Mouse (Mus musculus) erythroblast, adult 5-6 weeks (primary cell): ENCODE results near the gene Prtg. TPM values are rescaled to one million over a fixed set of nuclear protein-coding genes. Genes with fewer than 3 reads are reported as not detected.

Experiments used
- ATAC-seq: replicated peaks from 2 replicates; pipeline ENCODE4 v1.8.0; 2016; ENCODE audit warnings: moderate number of reproducible peaks, mild to moderate bottlenecking, moderate TSS enrichment, inconsistent platforms; ENCODE audit not compliant: poor library complexity, low FRiP score, severe bottlenecking
- total RNA-seq, 2 experiments: library from RNA; stranded (forward) in 1 of 2; stranded (reverse) in 1 of 2; fragments of 150-400 nt in 1 of 2; fragments of 200-764, 138-1000 nt in 1 of 2; gene quantifications; 2 replicates each; pipeline versions ENCODE4 v1.2.3 to v1.2.4; 2015 to 2017; ENCODE audit warnings: low replicate concordance in 2 of 2

Prtg gene
- total RNA-seq, 2 experiments from 2014 or later: not detected

DNA sequence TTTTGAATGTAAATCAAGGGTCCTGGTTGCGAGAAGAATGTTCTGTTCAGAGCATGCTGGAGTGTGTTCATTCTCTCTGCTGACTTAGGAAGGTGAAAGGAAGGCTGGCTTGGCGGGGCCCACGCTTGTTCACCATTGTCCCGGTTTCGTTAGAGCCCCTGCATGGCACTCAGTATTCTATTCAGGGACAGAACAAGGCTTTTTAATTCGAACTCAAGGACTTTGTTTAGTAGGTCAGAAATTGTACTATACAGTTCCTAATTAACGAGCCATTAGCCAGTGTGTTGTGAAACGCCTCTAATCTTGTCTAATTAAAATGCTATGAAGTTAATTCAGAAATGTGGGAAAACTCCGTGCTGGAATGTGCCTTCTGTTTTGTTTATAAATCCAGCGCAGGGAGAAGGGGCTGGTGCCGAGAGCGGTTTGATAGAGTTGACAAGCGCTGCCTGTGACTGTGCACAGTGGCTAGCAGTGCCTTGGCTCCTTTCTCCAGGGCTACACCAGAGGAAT lies 47.1 kb downstream of the Prtg start:
- no peak for ATAC-seq

DNA sequence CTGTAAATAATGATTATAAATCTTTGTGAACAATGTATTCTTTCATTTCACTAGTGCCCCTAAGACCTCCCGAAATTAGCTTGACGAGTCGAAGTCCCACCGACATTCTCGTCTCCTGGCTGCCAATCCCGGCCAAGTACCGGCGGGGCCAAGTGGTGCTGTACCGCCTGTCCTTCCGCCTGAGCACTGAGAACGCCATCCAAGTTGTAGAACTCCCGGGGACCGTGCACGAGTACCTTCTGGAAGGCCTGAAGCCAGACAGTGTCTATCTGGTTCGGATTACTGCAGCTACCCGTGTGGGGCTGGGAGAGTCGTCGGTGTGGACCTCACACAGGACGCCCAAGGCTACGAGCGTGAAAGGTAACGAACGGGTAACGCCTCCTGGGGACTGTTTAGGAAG lies 50.0 kb downstream of the Prtg start:
- no peak for ATAC-seq

- no peak for ATAC-seq
These were observed 54.1 kb downstream of the Prtg start for GRCm38 (mm10) chr9:72860764-72861163.

DNA sequence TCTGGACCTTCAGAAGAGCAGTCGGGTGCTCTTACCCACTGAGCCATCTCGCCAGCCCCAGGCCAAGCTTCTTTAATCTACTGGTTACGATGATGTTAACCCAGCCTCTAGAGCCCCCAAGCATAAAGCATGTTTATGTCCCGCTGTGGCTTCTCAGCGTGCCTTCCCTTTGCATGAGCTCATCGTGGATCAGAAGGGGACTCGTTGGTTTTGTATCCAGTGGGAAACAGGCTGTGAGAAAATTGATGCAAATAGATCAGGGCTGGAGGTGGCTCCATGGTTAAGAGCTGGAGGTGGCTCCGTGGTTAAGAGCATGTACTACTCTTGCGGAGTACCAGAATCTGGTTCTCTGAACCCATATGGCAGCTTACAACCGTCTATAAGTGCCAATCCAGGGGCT lies 54.6 kb downstream of the Prtg start:
- ATAC-seq: no peak

DNA sequence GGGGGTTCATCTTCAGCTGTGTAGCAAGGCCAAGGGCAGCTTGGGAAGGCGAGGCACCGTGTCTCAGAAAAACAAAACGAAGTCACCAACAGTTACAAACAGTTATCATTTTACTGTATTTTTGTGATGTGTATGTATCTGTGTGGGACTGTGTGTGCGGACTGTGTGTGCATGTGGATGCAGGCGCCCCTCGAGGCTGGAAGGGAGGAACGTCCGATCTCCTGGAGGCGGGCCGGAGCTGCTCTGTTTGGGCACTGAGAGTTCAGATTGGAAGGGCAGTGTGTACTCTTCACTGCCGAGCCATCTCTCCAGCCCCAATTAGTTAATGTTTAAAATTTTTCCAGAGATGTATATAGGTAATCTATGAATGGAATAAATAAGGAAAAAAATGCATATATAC lies 55.5 kb downstream of the Prtg start:
- ATAC-seq: no peak

- ATAC-seq: no peak
These were observed 56.3 kb downstream of the Prtg start for GRCm38 (mm10) chr9:72862955-72863354.

- no peak for ATAC-seq
These were observed 57.1 kb downstream of the Prtg start for GRCm38 (mm10) chr9:72863773-72864172.

DNA sequence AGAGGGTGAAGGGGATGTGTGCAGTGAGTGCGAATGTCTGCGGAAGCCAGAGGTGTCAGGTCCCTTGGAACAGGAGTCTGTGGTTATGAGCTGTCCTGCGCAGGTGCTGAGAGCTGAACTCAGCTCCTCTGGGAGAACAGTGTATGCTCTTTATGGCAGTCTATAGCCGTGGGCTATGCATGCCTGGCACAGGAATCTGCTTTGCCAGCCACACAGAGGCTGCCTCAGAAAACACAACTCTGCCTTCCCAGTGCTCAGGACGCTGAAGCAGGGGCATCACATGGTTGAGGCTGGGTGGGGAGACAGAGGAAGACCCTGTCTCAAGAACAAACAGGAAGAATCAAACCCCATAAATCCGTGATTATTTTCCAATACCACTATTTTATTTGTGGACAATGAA lies 60.8 kb downstream of the Prtg start:
- ATAC-seq: no peak

GRCm38 (mm10) chr9:72868774-72869173 lies 62.1 kb downstream of the Prtg start:
- ATAC-seq: no peak

DNA sequence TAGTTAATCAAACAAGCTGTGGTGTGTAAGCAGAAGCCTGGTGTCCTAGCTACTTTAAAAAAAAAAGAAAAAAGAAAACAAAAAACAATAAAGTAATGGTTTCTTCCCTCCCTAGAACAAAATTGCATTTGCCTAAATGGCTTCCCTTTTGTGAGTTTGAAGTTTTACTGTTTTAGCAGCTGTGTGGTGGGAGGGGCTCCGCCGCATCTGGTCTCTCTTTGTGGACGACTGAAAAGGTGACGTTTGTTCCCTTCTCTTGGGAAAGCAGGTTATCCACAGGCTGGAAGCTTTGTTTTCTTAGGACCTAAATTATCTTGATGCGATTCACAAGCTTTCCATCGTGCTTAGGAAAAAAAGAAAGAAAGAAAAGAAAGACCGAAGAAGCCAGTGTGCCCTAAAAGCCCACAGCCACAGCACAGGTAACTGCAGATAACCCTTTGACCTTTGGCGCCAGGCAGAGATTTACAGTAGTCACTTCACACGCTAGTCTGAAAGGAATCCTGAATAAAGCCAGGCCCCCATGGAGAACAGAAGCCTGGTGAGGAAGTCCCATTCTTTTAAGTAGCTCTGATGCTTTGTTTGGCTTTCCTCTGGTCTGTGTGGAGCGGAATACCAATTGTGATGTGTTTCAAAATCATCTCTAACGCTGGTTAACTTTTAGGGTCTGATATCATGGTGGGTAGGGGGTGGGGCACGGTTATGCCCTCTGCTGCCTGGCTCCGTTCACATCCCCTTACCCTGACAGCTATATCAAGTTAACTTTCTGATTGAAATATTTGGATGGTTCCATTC lies 65.0 kb downstream of the Prtg start:
- ATAC-seq: no peak

DNA sequence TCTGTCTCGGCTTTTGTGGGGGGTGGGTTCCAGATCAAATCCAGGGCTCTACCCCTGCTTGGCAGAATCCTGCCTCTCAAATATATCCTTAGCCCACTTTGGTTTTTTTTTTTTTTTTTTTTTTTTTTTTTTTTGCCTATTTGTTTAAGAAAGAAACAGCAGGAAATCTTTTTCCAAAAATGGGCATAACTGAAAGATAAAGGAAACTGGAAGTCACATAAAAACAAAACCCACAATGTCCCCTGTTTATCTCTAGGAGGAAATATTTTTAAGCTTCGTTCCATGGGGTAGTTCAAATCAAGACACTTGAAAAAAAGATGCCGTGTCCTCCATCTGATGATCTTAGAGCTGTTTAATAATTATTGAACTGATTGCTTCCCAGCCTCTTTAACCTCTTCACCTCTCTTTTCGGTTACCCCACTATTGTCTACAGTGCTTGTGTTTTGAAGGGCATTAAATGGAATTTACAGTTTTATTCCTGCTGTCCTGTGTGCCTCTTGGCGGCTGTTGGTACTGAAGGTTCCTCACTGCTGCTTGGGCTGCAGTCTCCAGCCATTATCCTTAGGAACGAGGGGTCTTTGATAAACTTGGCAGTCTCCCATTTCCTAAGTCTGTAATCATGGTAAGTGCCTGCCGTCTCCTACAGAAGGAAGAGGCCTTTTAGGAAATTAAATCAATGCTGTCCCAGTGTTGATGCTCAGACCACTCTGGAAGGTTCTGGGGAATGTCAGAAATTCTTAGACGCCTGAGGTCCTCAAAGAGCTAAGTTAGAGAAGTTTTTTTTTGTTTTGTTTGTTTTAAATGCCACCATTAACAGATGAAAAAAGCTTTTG lies 65.8 kb downstream of the Prtg start:
- no peak for ATAC-seq

DNA sequence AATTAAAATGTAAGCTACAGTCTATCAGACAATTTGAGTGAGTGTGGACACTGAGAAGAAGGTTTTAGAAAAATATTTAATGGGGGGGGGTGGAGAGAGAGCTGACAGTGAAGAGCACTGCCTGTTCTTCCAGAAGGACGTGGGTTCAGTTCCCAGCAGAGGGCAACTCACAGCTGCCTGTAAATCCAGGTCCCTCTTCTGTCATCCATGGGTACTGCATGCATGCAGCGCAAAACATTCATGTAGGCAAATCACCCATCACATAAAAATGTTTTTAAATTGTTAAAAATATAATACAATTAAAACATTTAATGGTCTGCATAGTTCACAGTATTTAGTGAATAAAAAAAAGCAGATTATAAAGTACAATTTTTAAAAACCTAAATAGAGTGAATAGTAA lies 69.2 kb downstream of the Prtg start:
- ATAC-seq: no peak

GRCm38 (mm10) chr9:72877905-72878304 lies 71.2 kb downstream of the Prtg start:
- ATAC-seq: no peak

DNA sequence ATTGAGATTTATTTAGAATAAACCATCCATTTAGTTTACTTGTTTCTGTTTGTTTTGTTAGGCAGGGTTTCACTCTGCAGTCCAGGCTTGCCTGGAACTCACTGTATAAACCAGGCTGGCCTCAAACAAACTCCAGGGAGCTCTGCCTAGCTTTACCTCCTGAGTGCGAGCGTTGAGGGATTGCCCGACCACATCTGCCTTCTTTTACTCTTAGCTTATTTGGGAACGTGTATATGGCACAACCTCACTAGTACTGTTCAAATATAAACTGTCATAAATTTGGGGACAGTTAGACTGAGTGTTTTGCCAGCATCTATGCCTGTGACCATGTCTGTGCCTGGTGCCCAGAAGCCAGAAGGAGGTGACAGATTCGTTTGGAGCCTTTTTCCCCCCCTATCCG lies 72.0 kb downstream of the Prtg start:
- no peak for ATAC-seq

- ATAC-seq: no peak
These were observed 72.9 kb downstream of the Prtg start for GRCm38 (mm10) chr9:72879601-72880000.

- ATAC-seq: no peak
These were observed 73.7 kb downstream of the Prtg start for GRCm38 (mm10) chr9:72880225-72880960.

DNA sequence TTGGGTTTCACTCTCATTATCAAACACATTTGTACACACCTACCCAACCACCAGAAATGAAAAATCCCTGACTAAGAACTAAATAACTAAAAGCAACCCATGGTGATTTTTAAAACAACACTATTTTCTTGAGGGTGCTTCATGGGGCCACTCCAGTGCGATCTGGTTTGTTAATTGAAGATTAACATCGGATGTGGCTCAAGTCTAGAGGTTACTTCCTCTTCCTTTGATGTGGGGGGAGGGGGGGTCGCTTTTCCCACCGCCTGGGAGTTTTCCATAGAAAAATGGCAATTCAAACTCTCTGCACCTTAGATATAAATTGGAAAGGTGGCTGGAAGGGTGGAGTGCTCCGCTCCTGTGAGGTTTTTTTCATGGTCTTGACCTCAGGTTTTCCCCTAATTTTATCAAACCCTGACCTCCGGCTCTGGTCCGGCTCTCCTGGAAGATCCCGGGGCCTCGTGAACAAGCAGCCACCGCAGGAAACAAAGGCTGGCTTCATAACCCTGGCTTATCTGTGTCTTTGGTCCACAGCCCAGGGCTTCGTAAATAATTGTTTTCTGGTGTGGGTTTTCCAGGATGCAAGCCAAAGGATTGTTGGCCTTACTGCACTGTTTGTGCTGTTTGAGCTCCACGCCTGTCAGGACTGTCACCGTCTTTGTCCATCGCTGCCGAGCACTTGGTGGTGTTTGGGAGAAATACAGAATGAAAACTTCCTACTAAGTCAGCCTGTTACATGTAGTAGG lies 74.5 kb downstream of the Prtg start:
- ATAC-seq: no peak

DNA sequence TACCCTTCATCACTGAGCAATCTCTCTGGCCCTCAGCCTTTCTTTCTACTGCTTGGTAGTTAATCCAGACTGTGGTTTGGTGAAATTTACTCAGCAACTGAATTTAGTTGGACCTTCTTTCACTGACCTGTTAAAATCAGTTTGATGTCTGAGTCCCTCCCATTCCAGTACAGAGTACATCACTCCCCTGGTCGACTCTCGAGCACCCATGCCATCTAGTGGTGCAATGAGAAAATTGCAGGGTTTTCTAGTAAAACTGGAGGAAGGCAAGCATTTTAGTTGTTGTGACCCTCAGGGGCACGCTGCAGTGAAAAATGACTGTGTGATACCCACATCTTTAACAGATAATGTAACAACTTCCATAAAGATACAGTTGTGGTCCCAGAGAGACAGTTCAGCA lies 77.3 kb downstream of the Prtg start:
- no peak; the same call in 1 of the 2 replicates for ATAC-seq

DNA sequence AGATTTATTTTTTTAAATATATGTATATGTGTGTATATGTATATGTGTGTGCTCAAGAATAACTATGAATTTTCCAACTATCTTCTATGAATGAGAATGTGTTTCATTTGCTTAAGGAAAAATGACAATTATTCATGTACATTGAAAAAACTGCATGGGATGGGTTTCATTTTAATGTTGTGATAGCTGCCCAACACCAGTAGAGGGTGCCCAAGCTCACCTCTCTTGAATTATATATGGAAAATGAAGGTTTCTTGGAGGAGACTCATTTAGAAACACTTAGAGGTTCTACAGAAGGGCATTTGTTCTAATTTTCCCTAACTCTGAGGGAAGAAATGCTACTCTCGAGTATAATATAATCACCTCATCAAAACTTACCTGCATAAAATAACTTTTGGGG lies 83.1 kb downstream of the Prtg start:
- ATAC-seq: no peak
